Mouse (Mus musculus) heart, postnatal 0 days (tissue): Measurements from ENCODE around the gene Mymx. TPM values are rescaled to one million over a fixed set of nuclear protein-coding genes. Genes with fewer than 3 reads are reported as not detected.

Source experiments
- ATAC-seq: fragments of 200-750 bp; cut with Nextera tagmentation; 2 replicates; pipeline ENCODE4 v1.8.0; 2017; ENCODE audit warnings: low read depth, moderate number of reproducible peaks, moderate library complexity; ENCODE audit not compliant: insufficient read depth
- DNase-seq: peaks from one replicate; pipeline ENCODE4 v3.0.0-alpha.2; 2016; ENCODE audit warnings: low spot score
- H3K27ac ChIP-seq: fragments of 300-500 bp; sonication (generic); 2 replicates; pipeline ENCODE4 v1.5.1; 2014; ENCODE audit warnings: low read depth, mild to moderate bottlenecking
- H3K27me3 ChIP-seq: fragments of 300-500 bp; sonication (generic); 2 replicates; pipeline ENCODE4 v1.6.1; 2014; ENCODE audit warnings: low read length, mixed read lengths; ENCODE audit not compliant: control insufficient read depth, insufficient read depth
- H3K36me3 ChIP-seq: fragments of 300-500 bp; sonication (generic); replicated peaks from 2 replicates; pipeline ENCODE4 v1.6.1; 2014; ENCODE audit warnings: low read length, mixed read lengths; ENCODE audit not compliant: control insufficient read depth, insufficient read depth
- H3K4me1 ChIP-seq: fragments of 300-500 bp; sonication (generic); 2 replicates; pipeline ENCODE4 v1.6.1; 2014; ENCODE audit warnings: antibody characterized with exemption; ENCODE audit not compliant: control insufficient read depth, insufficient read depth
- H3K4me2 ChIP-seq: fragments of 300-500 bp; sonication (generic); 2 replicates; pipeline ENCODE4 v1.6.1; 2014; ENCODE audit warnings: low read depth, mild to moderate bottlenecking, low read length, moderate library complexity
- H3K4me3 ChIP-seq: fragments of 300-500 bp; sonication (generic); 2 replicates; pipeline ENCODE4 v1.5.1; 2014; ENCODE audit warnings: low read depth, low read length
- H3K9ac ChIP-seq: fragments of 300-500 bp; sonication (generic); replicated peaks from 2 replicates; pipeline ENCODE4 v1.6.1; 2014; ENCODE audit warnings: low read depth, low read length, mixed read lengths
- H3K9me3 ChIP-seq: fragments of 300-500 bp; sonication (generic); replicated peaks from 2 replicates; pipeline ENCODE4 v1.6.1; 2016; ENCODE audit warnings: low read length; ENCODE audit not compliant: control insufficient read depth
- CTCF ChIP-seq: IDR thresholded peaks from 2 replicates; pipeline ENCODE4 v1.5.1; 2016; ENCODE audit warnings: antibody characterized with exemption, control low read depth, low read depth
- EP300 ChIP-seq: IDR thresholded peaks from 2 replicates; pipeline ENCODE4 v1.6.1; 2016; ENCODE audit warnings: antibody characterized with exemption, low read depth
- WGBS: fragments of 180-500 bp; shearing (Covaris S2); extraction: QIAGEN DNeasy Blood & Tissue Kit; methylation state at CpG from one replicate; pipeline ENCODE4 v1.1.7; 2014; 5-methylcytosine and 5-hydroxymethylcytosine counted together
- polyA plus RNA-seq: library from polyadenylated mRNA; unstranded; fragments of >200 nt; fragmentation: Nextera tagmentation; extraction: Ambion mirVana; gene quantifications from 2 replicates; pipeline ENCODE4 v1.2.1, GENCODE M21; 2015
- total RNA-seq: library from RNA; depleted of rRNA; stranded (reverse); fragments of >200 nt; gene quantifications from 2 replicates; pipeline ENCODE4 v1.2.3, GENCODE M21; 2014; ENCODE audit warnings: low replicate concordance

Gene Mymx
- total and polyA plus RNA-seq, 2 experiments from 2014 or later: not detected

GRCm38 (mm10) chr17:45572103-45573086 is 29.5 kb downstream of the Mymx start:
- Histone ChIP-seq H3K4me3 (peak overlapping the region; percentile 94), H3K36me3 (peaks cover 44% of the 10 kb centered on the region), H3K9ac (peak overlapping the region; percentile 91), H3K27me3 (no peaks in the 10 kb centered on the region), H3K9me3 (no peaks in the 10 kb centered on the region), H3K4me1 (peaks cover 12% of the 10 kb centered on the region; the same call in 1 of the 2 replicates), H3K4me2 (peak overlapping the region; percentile 77), H3K27ac (peak overlapping the region; percentile 97)
- TF ChIP-seq CTCF: no peak; the same call in 1 of the 2 replicates
- TF ChIP-seq EP300: no peak; the same call in 1 of the 2 replicates
- under 1% methylated on average over 54 of the region's 57 CpGs for WGBS
- peak; percentile 94 for DNase-seq
- ATAC-seq: peak; percentile 58

GRCm38 (mm10) chr17:45569999-45570398 is 31.9 kb downstream of the Mymx start:
- no peak for TF ChIP-seq CTCF
- no peak for TF ChIP-seq EP300
- no peak for ATAC-seq
- peaks cover 10% of the 10 kb centered on the region; the same call in 1 of the 2 replicates for H3K4me1 ChIP-seq
- H3K4me3 ChIP-seq: no peak overlapping the region
- H3K9ac ChIP-seq: no peak overlapping the region
- no peak for DNase-seq
- WGBS: 74% methylated on average over 4 of the region's 4 CpGs
- no peaks in the 10 kb centered on the region for H3K9me3 ChIP-seq
- no peak overlapping the region for H3K27ac ChIP-seq
- no peaks in the 10 kb centered on the region for H3K27me3 ChIP-seq
- H3K4me2 ChIP-seq: no peak overlapping the region
- H3K36me3 ChIP-seq: peaks cover 63% of the 10 kb centered on the region

GRCm38 (mm10) chr17:45568990-45569389 is 32.9 kb downstream of the Mymx start:
- Histone ChIP-seq H3K9me3 (no peaks in the 10 kb centered on the region), H3K36me3 (peaks cover 63% of the 10 kb centered on the region), H3K4me1 (peaks cover 12% of the 10 kb centered on the region), H3K4me3 (no peak overlapping the region), H3K9ac (no peak overlapping the region), H3K4me2 (no peak overlapping the region), H3K27me3 (no peaks in the 10 kb centered on the region), H3K27ac (no peak overlapping the region)
- ATAC-seq: no peak
- 82% methylated on average over 12 of the region's 12 CpGs for WGBS
- DNase-seq: no peak
- TF ChIP-seq EP300: no peak
- no peak for TF ChIP-seq CTCF

GRCm38 (mm10) chr17:45567162-45567601 is 34.7 kb downstream of the Mymx start:
- peaks cover 63% of the 10 kb centered on the region for H3K36me3 ChIP-seq
- 35% methylated on average over 4 of the region's 4 CpGs for WGBS
- H3K27me3 ChIP-seq: no peaks in the 10 kb centered on the region
- no peaks in the 10 kb centered on the region for H3K9me3 ChIP-seq
- no peak for TF ChIP-seq EP300
- no peak for TF ChIP-seq CTCF
- no peak overlapping the region for H3K4me2 ChIP-seq
- H3K9ac ChIP-seq: no peak overlapping the region
- ATAC-seq (no peak), DNase-seq (no peak)
- H3K27ac ChIP-seq: 0 out of 2 replicates have a peak overlapping the region, but pooled peaks have one; percentile 36
- peaks cover 13% of the 10 kb centered on the region for H3K4me1 ChIP-seq
- no peak overlapping the region for H3K4me3 ChIP-seq

GRCm38 (mm10) chr17:45566360-45567161 is 35.3 kb downstream of the Mymx start:
- no peaks in the 10 kb centered on the region for H3K27me3 ChIP-seq
- peaks cover 10% of the 10 kb centered on the region for H3K4me1 ChIP-seq
- no peaks in the 10 kb centered on the region for H3K9me3 ChIP-seq
- no peak overlapping the region for H3K9ac ChIP-seq
- H3K27ac ChIP-seq: 0 out of 2 replicates have a peak overlapping the region, but pooled peaks have one; percentile 36
- ATAC-seq: no peak
- H3K4me2 ChIP-seq: no peak overlapping the region
- WGBS: 58% methylated on average over 18 of the region's 18 CpGs
- no peak for TF ChIP-seq CTCF
- TF ChIP-seq EP300: no peak
- no peak for DNase-seq
- H3K4me3 ChIP-seq: no peak overlapping the region
- H3K36me3 ChIP-seq: peaks cover 60% of the 10 kb centered on the region
